Mouse (Mus musculus): ENCODE measurements around the gene Mmp23. TPM values are rescaled to one million over a fixed set of nuclear protein-coding genes. Genes with fewer than 3 reads are reported as not detected.
A peak's percentile ranks its signal among the peaks of the same experiment; 100 is the strongest.
"Not testable (repeated sequence)": the region's sequence is repeated elsewhere in the genome, so short reads cannot be mapped to it uniquely, and the experiment has no call there.

The Mmp23 gene
- polyA plus RNA-seq, 1 experiment from 2014 or later = 16.3 TPM

DNA sequence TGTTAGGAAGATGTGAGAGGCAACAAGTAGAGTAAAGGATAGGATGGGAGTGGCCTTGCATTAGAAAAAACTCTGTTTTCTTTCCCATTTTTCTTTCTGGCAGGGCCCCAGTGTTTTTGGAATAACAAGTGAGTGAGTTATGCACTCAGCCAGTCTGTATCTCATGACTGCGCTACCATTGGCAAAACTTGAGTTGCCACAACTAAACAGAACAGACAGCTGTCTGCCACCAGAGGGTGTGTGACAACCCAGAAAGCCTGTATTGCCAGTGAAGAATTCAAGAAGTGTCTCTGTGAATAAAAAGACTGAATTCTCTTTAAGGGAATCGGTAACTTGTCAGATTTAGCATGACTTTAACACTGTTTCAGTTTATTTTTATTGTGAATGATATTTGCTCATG, 22.8 kb upstream of the Mmp23 start:
- H3K4me3 ChIP-seq (replicated peaks) = no peak overlapping the region
- no peak for ATAC-seq (ENCODE audit: insufficient number of reproducible peaks, insufficient read depth, low FRiP score, low TSS enrichment, low read depth)
- H3K4me2 ChIP-seq = no peak overlapping the region

DNA sequence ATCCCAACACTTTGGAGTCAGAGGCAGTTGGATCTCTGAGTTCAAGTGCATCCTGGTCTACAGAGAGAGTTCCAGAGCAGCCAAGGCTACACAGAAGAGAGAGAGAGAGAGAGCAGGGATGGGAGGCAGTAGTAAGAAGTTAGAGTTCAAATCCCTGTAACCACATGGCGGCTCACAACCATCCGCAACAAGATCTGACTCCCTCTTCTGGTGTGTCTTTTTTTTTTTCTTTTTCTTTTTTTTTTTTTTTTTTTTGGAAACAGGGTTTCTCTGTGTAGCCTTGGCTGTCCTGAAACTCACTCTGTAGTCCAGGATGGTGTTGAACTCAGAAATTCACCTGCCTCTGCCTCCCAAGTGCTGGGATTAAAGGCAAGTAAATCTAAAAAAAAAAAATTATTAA, 18.9 kb upstream of the Mmp23 start:
- H3K9me3 ChIP-seq = no peaks in the 10 kb centered on the region
- no peak overlapping the region for H3K4me2 ChIP-seq
- no peak overlapping the region for H3K27ac ChIP-seq
- ATAC-seq (ENCODE audit: insufficient number of reproducible peaks, insufficient read depth, low FRiP score, low TSS enrichment, low read depth) = no peak
- peaks cover 6% of the 10 kb centered on the region for H3K4me1 ChIP-seq (replicated peaks)
- no peaks in the 10 kb centered on the region for H3K36me3 ChIP-seq
- H3K9ac ChIP-seq (replicated peaks) = no peak overlapping the region
- WGBS = 79% methylated on average over 2 of the region's 2 CpGs
- H3K27me3 ChIP-seq = no peaks in the 10 kb centered on the region
- no peak overlapping the region for H3K4me3 ChIP-seq (replicated peaks)

More for the DNA sequence above, 22.8 kb upstream of the Mmp23 start:
- Histone ChIP-seq H3K9ac (replicated peaks) (no peak overlapping the region), H3K27ac (no peak overlapping the region), H3K27me3 (no peaks in the 10 kb centered on the region), H3K9me3 (no peaks in the 10 kb centered on the region), H3K36me3 (no peaks in the 10 kb centered on the region), H3K4me1 (replicated peaks) (no peaks in the 10 kb centered on the region)
- WGBS = 87% methylated on average over 2 of the region's 2 CpGs

- H3K36me3 ChIP-seq = peaks cover 11% of the 10 kb centered on the region; the same call in 1 of the 2 replicates
- H3K4me3 ChIP-seq (replicated peaks); H3K27ac ChIP-seq; H3K9me3 ChIP-seq; H3K9ac ChIP-seq (replicated peaks); H3K4me2 ChIP-seq; H3K27me3 ChIP-seq; H3K4me1 ChIP-seq (replicated peaks); ATAC-seq (ENCODE audit: insufficient number of reproducible peaks, insufficient read depth, low FRiP score, low TSS enrichment, low read depth): not testable (repeated sequence)
- 65% methylated on average over 4 of the region's 4 CpGs for WGBS
These were observed 17.1 kb upstream of the Mmp23 start for GRCm38 (mm10) chr4:155670236-155670635.

GRCm38 (mm10) chr4:155669598-155670075, 16.5 kb upstream of the Mmp23 start:
- peak overlapping the region; percentile 92 for H3K4me2 ChIP-seq
- no peak overlapping the region for H3K9ac ChIP-seq (replicated peaks)
- peaks cover 6% of the 10 kb centered on the region for H3K4me1 ChIP-seq (replicated peaks)
- H3K9me3 ChIP-seq = no peaks in the 10 kb centered on the region
- peak overlapping the region; percentile 81 for H3K4me3 ChIP-seq (replicated peaks)
- H3K27me3 ChIP-seq = no peaks in the 10 kb centered on the region
- WGBS = 2% methylated on average over 8 of the region's 8 CpGs
- ATAC-seq (ENCODE audit: insufficient number of reproducible peaks, insufficient read depth, low FRiP score, low TSS enrichment, low read depth) = peak; percentile 29; the same call in 1 of the 2 replicates
- peaks cover 17% of the 10 kb centered on the region; the same call in 1 of the 2 replicates for H3K36me3 ChIP-seq
- H3K27ac ChIP-seq = no peak overlapping the region

- Histone ChIP-seq H3K9me3 (no peaks in the 10 kb centered on the region), H3K9ac (replicated peaks) (peak within 1 kb of the TSS; percentile 79), H3K4me3 (replicated peaks) (peak within 1 kb of the TSS; percentile 81), H3K27ac (peak within 1 kb of the TSS; percentile 82), H3K36me3 (peaks cover 24% of the 10 kb centered on the region), H3K4me1 (replicated peaks) (peaks cover 6% of the 10 kb centered on the region), H3K27me3 (no peaks in the 10 kb centered on the region), H3K4me2 (peak within 1 kb of the TSS; percentile 92)
- ATAC-seq (ENCODE audit: insufficient number of reproducible peaks, insufficient read depth, low FRiP score, low TSS enrichment, low read depth) = peak; percentile 98
- under 1% methylated on average over 73 of the region's 73 CpGs for WGBS
These were observed 15.8 kb upstream of the Mmp23 start, which contains the start of gene Mib2 for GRCm38 (mm10) chr4:155668689-155669597. TSS of gene Mib2 (minus strand) at chr4:155669198.

DNA sequence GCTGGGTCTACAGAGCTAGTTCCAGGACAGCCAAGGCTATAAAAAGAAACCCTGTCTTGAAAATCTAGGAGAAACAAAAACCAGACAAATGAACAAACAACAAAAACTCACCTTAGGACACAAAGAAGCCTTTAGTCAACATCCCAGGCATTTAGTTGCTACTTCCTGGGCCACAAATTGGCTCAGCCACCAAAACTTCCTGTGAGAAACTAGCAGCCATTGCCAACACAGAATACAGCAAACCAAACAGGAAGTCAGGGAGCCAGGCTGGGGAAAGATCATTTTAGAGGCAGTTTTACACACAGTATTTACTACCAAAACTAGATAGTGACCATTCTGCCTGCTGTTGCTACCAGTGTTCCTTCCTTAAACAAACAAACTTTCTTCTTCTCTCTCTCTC, 13.7 kb upstream of the Mmp23 start:
- Histone ChIP-seq H3K9me3 (no peaks in the 10 kb centered on the region), H3K4me3 (replicated peaks) (no peak overlapping the region), H3K4me1 (replicated peaks) (peaks cover 6% of the 10 kb centered on the region), H3K9ac (replicated peaks) (no peak overlapping the region), H3K36me3 (peaks cover 34% of the 10 kb centered on the region), H3K27me3 (no peaks in the 10 kb centered on the region), H3K4me2 (no peak overlapping the region), H3K27ac (no peak overlapping the region)
- no peak for ATAC-seq (ENCODE audit: insufficient number of reproducible peaks, insufficient read depth, low FRiP score, low TSS enrichment, low read depth)

- 90% methylated on average over 12 of the region's 12 CpGs for WGBS
- no peak overlapping the region for H3K27ac ChIP-seq
- peaks cover 16% of the 10 kb centered on the region for H3K27me3 ChIP-seq
- no peaks in the 10 kb centered on the region for H3K4me1 ChIP-seq (replicated peaks)
- peaks cover 77% of the 10 kb centered on the region for H3K36me3 ChIP-seq
- H3K4me3 ChIP-seq (replicated peaks) = no peak overlapping the region
- H3K9ac ChIP-seq (replicated peaks) = no peak overlapping the region
- H3K4me2 ChIP-seq = no peak overlapping the region
- no peak for ATAC-seq (ENCODE audit: insufficient number of reproducible peaks, insufficient read depth, low FRiP score, low TSS enrichment, low read depth)
- no peaks in the 10 kb centered on the region for H3K9me3 ChIP-seq
These were observed 7.5 kb upstream of the Mmp23 start for GRCm38 (mm10) chr4:155660641-155661040.

GRCm38 (mm10) chr4:155658961-155659360, 5.8 kb upstream of the Mmp23 start:
- H3K4me3 ChIP-seq (replicated peaks) = no peak overlapping the region
- H3K4me2 ChIP-seq = no peak overlapping the region
- ATAC-seq (ENCODE audit: insufficient number of reproducible peaks, insufficient read depth, low FRiP score, low TSS enrichment, low read depth) = no peak
- peaks cover 16% of the 10 kb centered on the region for H3K4me1 ChIP-seq (replicated peaks)
- H3K9me3 ChIP-seq = no peaks in the 10 kb centered on the region
- peaks cover 33% of the 10 kb centered on the region for H3K27me3 ChIP-seq
- peaks cover 60% of the 10 kb centered on the region for H3K36me3 ChIP-seq
- H3K9ac ChIP-seq (replicated peaks) = no peak overlapping the region
- WGBS = 90% methylated on average over 10 of the region's 10 CpGs
- no peak overlapping the region for H3K27ac ChIP-seq

- 92% methylated on average over 13 of the region's 13 CpGs for WGBS
- H3K27me3 ChIP-seq = peaks cover 60% of the 10 kb centered on the region
- no peak for ATAC-seq (ENCODE audit: insufficient number of reproducible peaks, insufficient read depth, low FRiP score, low TSS enrichment, low read depth)
These were observed 3.1 kb upstream of the Mmp23 start for GRCm38 (mm10) chr4:155656214-155656751.

GRCm38 (mm10) chr4:155654456-155655298, 1.5 kb upstream of the Mmp23 start:
- H3K9ac ChIP-seq (replicated peaks) = peak overlapping the region; percentile 72
- peak; percentile 32 for ATAC-seq (ENCODE audit: insufficient number of reproducible peaks, insufficient read depth, low FRiP score, low TSS enrichment, low read depth)
- 1% methylated on average over 52 of the region's 52 CpGs for WGBS
- peaks cover 68% of the 10 kb centered on the region for H3K27me3 ChIP-seq
- H3K27ac ChIP-seq = no peak overlapping the region
- peaks cover 36% of the 10 kb centered on the region for H3K4me1 ChIP-seq (replicated peaks)
- peak overlapping the region; percentile 93 for H3K4me2 ChIP-seq
- H3K4me3 ChIP-seq (replicated peaks) = peak overlapping the region; percentile 50
- H3K36me3 ChIP-seq = peaks cover 60% of the 10 kb centered on the region
- no peaks in the 10 kb centered on the region for H3K9me3 ChIP-seq

More at GRCm38 (mm10) chr4:155656214-155656751, 3.1 kb upstream of the Mmp23 start:
- Histone ChIP-seq H3K4me1 (replicated peaks) (peaks cover 36% of the 10 kb centered on the region), H3K27ac (no peak overlapping the region), H3K36me3 (peaks cover 55% of the 10 kb centered on the region), H3K4me2 (no peak overlapping the region), H3K9ac (replicated peaks) (0 out of 2 replicates have a peak overlapping the region, but pooled peaks have one; percentile 6), H3K4me3 (replicated peaks) (no peak overlapping the region), H3K9me3 (no peaks in the 10 kb centered on the region)

- Histone ChIP-seq H3K27me3 (peaks cover 68% of the 10 kb centered on the region), H3K4me1 (replicated peaks) (peaks cover 36% of the 10 kb centered on the region), H3K27ac (no peak overlapping the region), H3K36me3 (peaks cover 60% of the 10 kb centered on the region), H3K9me3 (no peaks in the 10 kb centered on the region), H3K4me3 (replicated peaks) (peak overlapping the region; percentile 50), H3K4me2 (peak overlapping the region; percentile 93), H3K9ac (replicated peaks) (peak overlapping the region; percentile 72; the same call in 1 of the 2 replicates)
- WGBS = under 1% methylated on average over 6 of the region's 6 CpGs
- ATAC-seq (ENCODE audit: insufficient number of reproducible peaks, insufficient read depth, low FRiP score, low TSS enrichment, low read depth) = no peak
These were observed 935 bp upstream of the Mmp23 start for GRCm38 (mm10) chr4:155654183-155654455.

Data from limb, embryonic 12.5 days (tissue).